Mouse (Mus musculus) common myeloid progenitor, adult 5-6 weeks (primary cell): ENCODE measurements around the gene Cntd1. TPM values are rescaled to one million over a fixed set of nuclear protein-coding genes. Genes with fewer than 3 reads are reported as not detected.
"Not testable (repeated sequence)": the region's sequence is repeated elsewhere in the genome, so short reads cannot be mapped to it uniquely, and the experiment has no call there.

Experiments
- ATAC-seq: replicated peaks from 2 replicates; pipeline ENCODE4 v1.8.0; 2016; ENCODE audit warnings: low read depth, mild to moderate bottlenecking, moderate TSS enrichment, inconsistent platforms; ENCODE audit not compliant: poor library complexity, severe bottlenecking
- total RNA-seq: library from RNA; stranded (forward); fragments of 200-1000, 187-1606 nt; gene quantifications from 2 replicates; pipeline ENCODE4 v1.2.3, GENCODE M21; 2017

Cntd1 gene
- total RNA-seq, 1 experiment from 2014 or later: 1.5 TPM

DNA sequence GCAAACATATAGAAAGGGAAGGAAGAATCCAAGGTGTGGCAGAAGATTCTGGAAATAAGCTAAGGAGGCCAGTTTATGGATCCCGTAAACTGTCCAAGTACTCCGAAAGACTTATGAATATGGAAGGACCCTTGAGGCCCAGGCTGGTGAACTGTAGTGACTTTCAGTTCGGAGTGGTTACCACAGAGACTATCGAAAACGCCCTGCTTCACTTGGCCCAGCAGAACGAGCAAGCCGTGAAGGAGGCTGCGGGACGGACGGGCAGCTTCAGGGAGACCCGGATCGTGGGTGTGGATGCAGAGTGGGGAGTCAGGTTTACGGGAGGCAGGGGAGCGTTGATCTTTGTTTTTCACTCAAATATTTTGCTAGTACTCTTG, 369 bp downstream of the Cntd1 start:
- peak; percentile 14; the same call in 1 of the 2 replicates for ATAC-seq

DNA sequence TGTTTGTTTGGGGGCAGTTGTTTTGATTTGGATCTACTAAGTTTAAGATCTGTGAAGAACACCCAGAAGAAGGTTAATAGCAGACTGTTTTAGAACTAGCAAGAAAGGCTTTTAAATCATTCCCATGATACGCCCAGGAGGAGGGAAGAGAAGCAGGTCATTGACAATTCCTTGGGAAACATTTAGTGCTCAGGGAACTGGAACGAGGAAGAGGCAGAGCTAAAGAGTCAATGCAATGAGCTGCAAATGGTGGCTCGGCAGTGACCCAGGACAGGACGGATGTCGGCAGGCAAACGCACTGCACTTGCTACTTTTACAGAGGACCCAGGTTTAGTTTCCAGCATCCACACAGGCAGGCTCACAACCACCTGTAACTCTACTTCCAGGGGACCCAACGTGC, 2.0 kb downstream of the Cntd1 start:
- ATAC-seq: no peak

DNA sequence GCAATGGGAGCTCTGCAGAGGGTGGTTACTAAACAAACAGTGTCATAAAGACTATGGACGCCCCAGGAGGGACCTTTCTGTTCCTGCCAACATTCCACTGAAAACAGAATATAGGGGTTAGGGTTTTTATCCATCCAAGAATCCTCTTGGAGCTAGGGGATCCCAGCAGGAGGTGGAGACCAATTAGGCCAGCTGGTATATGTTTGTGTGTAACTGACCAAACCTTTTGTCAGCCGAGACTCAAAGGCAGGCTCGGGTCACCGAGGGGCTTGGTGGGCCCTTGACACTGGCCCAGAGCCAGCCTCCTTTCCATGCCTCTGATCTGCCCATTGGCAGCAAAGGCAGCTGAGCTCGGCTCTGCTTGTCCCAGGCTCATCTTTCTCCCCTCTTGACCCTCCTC, 4.1 kb downstream of the Cntd1 start:
- ATAC-seq: no peak

DNA sequence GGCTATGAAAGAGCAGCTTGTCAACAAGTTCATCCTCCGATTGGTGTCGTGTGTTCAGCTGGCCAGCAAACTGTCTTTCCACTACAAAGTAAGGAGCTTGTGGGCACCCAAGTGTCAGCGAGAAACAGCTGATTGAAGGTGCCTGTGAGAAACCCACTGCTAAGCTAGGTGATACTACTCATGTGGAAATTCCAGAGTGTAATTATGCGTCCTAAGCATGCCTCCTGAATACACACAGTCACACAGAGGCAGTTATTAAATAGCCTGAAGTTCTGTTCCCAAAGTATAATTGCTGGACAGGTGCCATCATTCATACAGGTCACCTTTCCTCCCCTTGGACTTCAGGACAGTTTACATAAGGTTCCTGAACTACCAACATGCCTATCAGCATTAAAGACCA, 5.0 kb downstream of the Cntd1 start:
- ATAC-seq: no peak

DNA sequence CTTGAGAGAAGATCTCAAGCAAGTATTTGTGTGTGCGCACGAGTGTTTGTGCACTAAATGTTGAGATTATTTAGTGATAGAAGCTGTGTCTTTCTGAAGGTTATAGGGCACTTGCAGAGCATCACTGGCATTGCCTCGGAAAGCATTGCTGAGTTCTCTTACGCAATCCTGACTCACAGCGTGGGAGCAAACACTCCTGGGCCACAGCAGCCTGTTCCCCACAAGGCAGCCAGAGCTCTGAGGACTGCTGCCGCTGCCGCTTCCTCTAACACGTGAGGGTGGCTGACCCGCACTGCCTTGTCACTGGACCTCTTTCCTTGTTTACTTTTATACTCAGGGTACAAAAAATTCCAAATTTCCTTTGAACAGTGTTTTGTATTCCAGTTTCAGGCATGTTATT, 8.5 kb downstream of the Cntd1 start:
- peak; percentile 65 for ATAC-seq

DNA sequence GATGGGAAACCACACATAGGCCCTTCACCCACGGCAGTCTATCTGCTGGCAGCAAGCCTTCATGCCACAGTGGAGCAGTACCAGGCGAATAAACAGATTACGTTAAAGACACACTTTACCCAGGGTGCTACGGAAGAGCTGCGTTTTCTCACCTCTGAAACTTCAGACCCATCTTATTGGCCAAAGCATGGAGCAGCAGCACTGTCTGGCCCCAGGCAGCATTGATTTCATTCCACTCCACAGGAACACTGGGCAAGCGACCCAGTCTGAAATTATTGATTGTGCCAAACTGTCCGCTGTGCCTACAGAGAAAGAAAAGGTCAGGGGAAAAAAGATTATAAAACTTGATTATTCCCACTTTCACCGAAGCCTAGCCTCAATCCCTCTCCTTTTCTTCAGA, 12.4 kb downstream of the Cntd1 start:
- no peak for ATAC-seq

DNA sequence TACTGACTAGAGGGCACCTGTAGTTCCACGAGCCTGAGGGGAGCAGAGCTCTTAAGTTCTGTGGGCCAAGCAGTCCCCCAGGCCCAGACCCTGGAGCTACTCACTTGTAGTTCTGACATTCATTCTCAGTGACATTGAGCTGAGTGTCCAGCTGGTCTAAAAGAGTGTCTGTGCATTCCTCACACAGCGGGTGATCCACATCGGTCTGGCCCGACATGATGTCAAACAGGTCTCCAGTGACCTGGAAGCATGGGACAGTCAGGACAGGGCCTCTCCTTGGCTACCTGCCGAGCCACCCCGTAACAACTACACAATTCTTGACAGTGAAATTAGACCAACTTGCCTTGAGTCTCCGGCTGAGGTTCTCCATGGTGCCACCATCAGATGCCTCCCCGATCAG, 16.4 kb downstream of the Cntd1 start:
- ATAC-seq: no peak

DNA sequence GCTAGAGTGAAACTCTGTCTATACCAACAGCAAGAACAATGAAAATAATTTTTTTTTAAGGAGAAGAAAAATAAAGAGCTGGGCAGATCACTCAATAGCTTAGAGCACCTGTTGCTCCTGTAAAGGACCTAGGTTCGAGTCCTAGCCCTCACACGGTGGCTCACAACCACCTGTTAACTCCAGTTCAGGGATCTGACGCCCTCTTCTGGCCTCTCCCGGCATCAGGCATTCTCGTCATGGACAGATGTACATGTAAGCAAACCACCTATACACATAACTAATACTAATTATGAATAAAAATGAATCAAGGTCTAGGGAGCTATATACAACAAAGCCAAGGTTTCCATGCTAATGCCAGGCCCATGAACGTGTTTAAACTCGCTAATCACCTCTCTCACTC, 22.1 kb downstream of the Cntd1 start:
- ATAC-seq: no peak

DNA sequence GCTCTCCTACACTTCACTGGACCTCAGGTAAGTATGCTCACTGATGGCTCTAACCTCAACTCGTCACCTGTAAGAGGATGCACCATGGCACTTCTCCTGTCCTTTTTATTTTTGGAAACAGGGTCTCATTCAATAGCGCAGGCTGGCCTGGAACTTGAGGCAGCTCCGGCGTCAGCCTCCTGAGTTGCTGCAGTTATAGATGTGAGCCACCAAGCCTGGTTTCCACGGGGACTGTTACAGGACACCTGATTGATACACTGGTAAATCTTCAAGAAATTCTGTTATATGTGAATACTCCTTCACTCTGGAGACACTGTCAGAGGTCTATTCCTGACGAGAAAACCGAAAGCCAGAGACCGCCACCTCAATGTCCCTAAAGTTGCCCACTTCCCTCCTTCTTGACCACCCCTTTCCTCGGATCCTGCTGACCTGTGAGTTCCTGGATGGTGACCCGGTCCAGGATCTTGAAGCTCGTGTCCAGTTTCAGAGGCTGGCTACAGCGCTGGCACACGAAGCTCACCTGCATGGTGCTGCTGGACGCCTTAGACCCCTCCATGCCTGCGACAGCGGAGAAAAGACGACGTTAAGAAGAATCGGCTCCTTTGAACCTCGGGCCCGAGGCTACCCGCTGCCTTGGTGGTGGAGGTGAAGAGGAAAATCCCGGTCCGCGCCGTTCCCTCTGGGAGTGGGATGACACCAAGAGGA, 22.6 kb downstream of the Cntd1 start:
- no peak for ATAC-seq

DNA sequence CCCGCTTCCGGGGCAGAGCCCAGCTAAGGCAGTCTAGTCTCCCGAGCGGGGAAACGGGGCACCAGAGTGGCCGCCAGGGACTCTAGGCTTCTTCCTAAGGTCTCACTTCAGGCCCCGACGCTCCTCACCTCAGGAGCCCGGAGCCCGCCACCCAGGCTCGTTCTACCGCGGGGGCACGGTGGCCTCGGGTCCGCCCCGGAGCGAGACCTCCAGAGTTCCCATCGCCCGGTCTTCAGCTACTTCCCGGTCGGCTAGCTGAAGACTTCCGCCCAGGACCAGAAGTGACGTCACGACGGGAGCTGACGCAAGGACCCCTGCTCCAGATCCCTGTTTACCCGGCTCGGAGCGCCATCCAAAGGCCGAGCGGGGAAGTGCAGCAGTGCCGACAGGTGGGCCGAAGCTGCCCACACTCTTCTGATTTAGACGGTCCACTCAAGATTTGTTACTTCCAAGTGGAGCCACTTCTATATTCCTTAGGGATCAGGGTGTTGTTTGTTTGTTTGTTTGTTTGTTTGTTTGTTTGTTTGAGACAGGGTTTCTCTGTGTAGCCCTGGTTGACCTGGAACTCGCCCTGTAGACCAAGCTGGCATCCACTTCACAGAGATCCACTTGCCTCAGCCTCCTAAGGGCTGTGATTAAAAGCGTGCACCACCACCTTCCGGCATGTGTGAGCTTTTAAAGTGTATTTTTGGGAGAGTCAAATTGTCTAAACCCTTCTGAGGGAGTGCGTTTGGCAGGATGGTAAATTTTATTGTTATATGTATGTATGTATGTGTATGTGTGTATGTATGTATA, 23.4 kb downstream of the Cntd1 start, which contains the start of gene Becn1:
Gene Becn1, minus strand, starts transcription at position 283 of the 795 bp plus-strand sequence.
- ATAC-seq: peak; percentile 98

DNA sequence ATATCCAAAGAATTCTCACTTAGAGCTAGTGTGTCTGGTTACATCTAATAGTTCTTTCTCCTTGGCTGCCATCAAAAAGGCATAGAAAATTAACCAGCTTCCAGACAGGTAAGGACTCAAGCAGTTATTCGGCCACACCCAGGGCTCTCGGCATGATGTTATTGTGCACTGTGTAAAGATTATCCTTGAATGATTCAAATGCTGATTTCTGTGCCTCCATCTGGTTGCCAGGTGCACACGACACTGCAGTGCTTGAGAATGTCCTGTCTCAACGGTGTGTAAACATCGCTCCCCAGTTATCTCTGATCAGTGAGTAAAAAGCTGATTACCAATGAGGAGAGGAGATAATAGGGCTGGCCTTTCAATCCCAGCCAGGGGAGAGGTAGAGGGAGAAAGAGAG, 28.9 kb downstream of the Cntd1 start:
- ATAC-seq: no peak

DNA sequence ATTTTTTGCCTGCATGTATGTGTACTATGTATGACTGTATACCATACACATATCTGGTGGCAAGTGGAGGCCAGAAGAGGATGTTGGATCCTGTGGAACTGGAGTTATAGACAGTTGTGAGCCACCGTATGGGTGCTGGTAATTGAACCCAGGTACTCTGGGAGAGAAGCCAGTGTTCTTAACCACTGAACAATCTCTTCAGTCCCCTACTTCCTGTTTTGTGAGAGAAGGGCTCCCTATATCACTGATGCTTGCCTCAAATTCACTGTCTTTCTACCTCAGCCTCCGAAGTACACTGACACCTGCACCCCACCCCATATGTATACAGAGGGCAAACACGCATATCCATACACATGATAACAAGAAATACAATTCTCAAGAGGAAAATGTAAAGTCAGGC, 32.3 kb downstream of the Cntd1 start:
- ATAC-seq: no peak

DNA sequence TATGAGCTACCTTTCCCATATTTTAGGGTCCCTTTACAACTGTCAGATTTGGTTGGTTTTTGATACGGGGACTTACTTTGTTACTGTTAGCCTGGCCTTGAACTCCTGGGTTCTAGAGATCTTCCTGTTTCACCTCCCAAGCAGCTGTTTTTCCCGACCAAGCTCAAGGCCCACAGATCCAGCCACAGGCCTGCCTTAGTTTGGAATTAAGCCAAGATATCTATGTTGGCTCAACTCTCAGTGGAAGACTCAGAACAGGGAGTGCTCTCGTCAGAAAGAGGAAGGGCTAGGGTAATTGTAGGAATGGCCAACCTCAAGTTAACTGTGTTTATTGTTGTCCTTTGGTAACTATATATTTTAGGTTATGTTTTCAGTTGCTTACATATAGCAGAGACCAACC, 33.3 kb downstream of the Cntd1 start:
- ATAC-seq: no peak

DNA sequence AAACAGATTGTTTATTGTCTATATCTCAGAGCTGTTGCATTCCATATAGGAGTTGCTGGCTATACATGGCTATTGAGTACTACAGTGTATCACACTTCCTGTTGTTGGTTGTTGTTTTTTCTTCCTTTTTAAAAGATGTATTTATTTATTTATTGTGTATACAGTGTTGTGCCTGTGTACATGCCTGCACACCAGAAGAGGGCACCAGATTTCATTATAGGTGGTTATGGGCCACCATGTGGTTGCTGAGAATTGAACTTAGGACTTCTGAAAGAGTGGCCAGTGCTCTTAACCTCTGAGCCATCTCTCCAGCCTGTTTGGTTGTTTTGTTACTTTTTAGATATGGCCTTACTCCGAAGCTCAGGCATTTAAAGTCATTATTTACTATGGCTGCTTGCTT, 35.8 kb downstream of the Cntd1 start:
- ATAC-seq: no peak

DNA sequence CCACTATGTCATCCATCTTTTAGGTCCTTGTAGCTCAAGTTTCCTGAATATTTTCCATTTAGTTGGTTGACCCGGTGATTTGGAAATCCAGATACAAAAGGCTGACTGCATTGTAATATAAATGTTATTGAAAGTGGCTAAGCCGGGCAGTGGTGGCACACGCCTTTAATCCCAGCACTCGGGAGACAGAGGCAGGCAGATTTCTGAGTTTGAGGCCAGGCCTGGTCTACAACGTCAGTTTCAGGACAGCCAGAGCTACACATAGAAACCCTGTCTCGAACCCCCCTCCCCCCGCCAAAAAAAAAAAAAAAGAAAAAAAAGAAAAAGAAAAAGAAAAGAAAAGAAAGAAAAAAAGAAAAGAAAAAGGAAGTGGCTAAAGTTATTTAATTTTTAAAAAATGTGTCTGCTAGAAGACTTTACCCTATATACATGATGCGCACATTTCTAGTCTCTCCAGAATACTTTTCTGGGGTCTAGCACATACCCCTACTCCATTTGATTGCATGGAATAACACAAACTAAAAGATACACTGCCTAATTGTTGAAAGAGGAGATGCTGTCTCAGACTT, 36.4 kb downstream of the Cntd1 start:
- no peak for ATAC-seq

DNA sequence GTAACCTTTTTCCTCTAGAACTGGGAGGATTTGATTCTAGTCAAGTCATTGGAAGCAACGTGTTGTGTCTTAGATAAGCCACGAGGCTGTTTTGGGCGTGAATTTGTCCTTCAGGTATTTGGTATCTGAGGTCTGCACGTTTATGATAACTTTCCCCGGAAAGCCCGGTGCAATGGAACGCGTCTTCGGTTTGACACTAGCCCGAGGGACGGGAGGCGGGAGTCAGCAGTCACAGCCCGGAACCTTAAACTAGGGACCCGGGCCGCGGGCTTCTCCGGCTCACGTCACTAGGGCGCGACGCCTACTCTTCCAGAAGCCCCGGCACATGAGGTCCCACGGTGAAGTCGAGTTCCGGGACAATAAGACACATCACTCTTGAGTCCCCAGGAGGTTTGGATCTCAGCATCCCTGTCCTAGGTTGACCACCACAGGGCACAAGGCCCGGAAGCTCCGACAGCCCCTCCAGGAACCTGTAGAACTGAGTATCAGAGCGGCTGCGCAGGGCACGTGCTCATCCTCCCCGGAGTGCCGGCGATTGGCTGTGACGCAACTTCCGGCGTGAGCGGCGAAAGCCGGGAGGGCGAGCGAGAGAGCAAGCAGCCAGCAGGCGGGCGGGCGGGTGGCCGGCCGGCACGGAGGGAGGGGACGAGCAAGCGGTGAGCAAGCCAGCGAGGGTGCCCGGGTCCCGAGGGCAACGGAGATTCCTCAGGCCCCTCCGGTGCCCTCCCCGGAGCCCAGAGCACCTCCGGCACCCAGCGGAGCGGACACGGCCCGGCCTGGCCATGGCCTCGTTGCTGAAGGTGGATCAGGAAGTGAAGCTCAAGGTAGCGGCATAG, 37.1 kb downstream of the Cntd1 start, which contains the start of gene Psme3:
Gene Psme3, plus strand, starts transcription at position 549 of the 836 bp plus-strand sequence.
- ATAC-seq: peak; percentile 91

DNA sequence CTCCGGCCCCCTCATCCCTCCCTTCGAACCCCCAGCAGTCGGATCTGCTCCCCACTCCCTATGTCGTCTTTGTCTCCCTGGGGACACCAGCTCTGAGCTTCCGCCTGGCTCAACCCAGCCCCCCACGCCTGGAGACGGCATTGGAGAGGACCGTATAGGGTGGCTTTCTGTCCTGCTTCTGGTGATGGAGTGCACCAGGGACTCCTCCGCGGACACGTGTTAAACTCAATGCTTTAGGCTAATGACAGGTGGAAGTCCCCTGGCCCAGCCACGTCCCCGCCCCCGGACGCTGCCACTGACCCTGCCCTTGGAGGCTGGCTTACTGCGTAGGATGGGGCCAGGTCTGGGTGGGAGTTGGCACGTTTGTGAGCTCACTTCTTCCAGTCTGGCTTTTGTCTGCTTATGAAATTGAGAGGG, 37.7 kb downstream of the Cntd1 start:
- peak; percentile 13; the same call in 1 of the 2 replicates for ATAC-seq

DNA sequence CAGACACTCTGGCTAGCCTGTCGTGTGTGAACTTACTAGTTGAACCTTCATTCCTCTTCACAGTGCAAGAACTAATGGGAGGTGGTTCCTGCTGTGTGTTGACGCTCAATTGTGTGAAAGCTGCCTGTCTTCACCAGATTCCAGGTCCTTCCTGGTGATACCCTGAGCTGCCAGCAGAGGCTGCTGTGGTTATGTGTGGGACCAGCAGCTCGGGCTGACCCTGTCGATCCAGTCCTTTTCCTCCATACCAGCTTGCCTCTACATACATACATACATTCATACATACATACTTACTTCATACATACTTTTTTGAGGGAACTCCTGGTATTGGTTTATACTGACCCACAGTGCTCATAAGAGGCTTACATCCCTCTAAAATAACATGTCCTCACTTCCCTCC, 44.8 kb downstream of the Cntd1 start:
- peak; percentile 81 for ATAC-seq

DNA sequence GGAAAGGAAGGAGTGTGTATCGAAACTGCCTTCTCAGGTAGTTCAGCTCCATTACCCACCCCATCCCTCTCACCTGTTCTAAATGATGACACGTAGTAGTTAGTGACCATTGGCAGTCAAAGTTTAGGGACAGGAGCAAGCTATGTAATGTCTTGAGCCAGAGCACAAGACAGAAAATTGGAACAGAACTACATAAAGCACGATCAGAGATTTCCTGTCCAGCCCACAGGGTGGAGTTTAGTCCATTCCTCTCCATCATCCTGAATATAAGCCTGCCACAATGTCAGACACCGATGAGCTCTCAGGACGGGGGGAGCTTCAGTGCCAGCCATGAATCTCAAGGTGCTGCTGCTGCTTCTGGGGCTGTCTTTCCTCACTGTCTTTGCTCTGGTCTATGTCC, 46.0 kb downstream of the Cntd1 start, which contains the start of gene Aoc2:
Gene Aoc2, plus strand, starts transcription at position 301 of the 400 bp plus-strand sequence.
- ATAC-seq: no peak

DNA sequence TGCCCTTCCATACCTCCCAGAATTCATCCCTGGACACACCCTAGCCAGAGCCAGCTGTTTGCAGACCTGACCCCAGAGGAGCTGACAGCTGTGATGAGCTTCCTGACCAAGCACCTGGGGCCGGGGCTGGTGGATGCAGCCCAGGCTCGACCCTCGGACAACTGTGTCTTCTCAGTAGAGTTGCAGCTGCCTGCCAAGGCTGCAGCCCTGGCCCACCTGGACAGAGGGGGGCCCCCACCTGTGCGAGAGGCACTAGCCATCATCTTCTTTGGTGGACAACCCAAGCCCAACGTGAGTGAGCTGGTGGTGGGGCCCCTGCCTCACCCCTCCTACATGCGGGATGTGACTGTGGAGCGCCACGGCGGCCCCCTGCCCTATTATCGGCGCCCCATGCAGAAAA, 46.4 kb downstream of the Cntd1 start:
- ATAC-seq: not testable (repeated sequence)
